Mouse (Mus musculus): ENCODE data around the gene Vmn2r99.

Gene Vmn2r99

DNA sequence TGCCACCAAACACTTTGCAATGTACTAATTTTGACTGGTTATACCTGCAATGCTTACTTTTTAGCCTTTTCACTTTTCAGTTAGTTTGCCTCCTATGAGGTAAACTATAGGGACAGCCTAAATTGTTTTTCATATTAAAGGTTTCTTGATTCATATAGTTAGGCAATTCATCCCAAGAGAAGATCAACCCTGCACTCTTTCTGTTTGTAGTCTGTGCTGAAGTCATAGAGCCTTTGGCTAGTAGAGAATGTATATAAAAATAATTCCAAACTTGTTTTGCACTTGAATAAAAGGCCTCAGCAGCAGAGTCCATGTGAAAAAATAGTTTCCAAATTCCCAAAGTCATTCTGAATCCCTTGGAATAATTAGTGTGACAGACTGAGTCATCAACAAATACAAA lies at the start of gene Vmn2r99:
TSS of gene Vmn2r99 (plus strand) at position 301 of the 400 bp plus-strand sequence.
- no peak for DNase-seq

DNA sequence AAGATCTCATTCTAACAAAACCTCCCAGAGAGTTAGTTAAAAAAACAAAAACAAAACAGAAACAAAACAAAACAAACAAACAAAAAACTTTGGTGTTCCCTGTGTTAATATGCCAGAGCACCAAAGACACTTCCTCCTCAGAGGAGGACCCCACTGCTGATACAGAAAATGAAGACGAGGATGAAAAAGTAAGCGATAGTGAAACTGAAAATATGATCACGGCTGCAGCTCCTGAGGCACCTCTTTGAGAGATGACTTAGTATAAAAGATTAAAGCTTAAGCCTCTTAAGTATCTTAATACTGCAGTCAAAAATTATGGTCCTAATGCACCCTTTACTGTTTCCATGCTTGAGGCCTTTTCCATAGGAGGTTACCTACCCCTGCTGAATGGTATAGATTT lies 75.9 kb downstream of the Vmn2r99 start:
- no peak for DNase-seq

DNA sequence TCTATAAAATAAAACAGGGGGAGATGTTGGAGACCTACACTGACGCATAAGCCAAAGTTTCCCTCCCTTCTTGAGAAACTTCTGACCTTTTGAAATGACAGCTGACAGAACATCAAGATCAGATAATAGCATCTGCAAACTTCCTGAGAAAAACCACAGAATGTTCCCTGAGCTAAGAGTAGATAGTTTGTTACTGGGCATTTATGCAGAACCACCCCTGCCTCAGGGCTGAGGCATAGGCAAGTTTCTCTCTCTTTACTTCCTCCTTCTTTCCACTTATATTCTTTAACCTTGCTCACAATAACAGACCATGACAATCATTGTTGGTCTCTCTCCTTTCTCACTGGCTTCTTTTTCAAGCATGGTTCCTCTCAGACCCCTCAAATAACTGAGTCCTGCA lies 83.2 kb downstream of the Vmn2r99 start:
- no peak for DNase-seq
